16 mouse cellular contexts compared by ENCODE assay signal in the genomic region with DNA sequence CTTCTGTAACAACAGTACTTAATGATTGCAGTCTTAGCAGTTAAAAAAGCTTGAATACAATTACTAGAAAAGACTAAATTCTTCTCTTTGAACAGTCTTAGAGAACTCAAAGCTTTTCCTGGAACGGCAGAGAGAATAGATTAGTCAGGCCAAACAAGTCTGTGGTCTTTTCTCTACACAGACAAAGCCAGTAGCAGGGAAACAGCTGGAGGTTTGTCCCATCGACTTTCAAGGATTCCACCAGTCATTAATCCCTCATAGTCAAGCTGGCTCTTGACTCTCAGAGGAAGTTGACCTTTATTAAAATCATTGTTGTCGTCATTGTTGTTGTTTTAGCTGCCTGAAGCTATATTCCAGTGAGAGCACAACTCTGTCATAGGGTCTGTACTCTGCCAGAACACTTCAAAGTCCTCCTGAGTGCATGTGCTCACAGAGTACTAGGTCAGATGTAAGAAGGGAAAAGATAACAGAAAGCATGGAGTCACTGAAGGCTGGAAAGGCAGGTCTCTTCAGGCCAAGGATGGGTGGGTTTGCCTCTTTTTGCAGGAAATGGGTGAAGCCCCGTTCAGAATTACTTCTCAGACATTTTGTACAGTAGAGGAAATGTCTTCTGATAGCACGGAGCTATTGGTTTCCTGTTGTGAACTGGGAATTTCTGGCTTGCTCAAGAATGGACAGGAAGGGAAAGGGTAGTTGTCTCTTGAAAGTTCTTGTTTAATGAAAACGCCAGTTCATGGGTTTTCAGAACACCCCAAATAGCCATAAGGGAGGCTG. TPM values are rescaled to one million over a fixed set of nuclear protein-coding genes. Genes with fewer than 3 reads are reported as not detected.
A peak's percentile ranks its signal among the peaks of the same experiment; 100 is the strongest.
DNase-seq lines count a peak whose midpoint lies in the region; ATAC-seq lines count a peak whose summit lies in the region.
"Had no signal": no experiment of that assay in that cellular context is flagged by ENCODE, and none has a peak within 500 bp of the region (broad histone marks: within the 10 kb centered on the region; RNA-seq: fewer than 3 reads in every experiment).

No protein-coding gene starts in this region.

- 53% methylated on average over 6 of the region's 6 CpGs for WGBS in heart, embryonic 11.5 days (ENCODE audit: insufficient replicate concordance)
- WGBS in liver, embryonic 16.5 days (ENCODE audit: insufficient replicate concordance), result 25% methylated on average over 6 of the region's 6 CpGs
- 30% methylated on average over 6 of the region's 6 CpGs for whole genome bisulfite sequencing in liver, embryonic 12.5 days (ENCODE audit: insufficient replicate concordance)
- WGBS in heart, embryonic 16.5 days, result 52% methylated on average over 6 of the region's 6 CpGs

- no peaks in the 10 kb centered on the region for H3K27me3 ChIP-seq in heart, embryonic 11.5 days (ENCODE audit: control insufficient read depth, insufficient read depth, low read length)
- no peaks in the 10 kb centered on the region for H3K27me3 ChIP-seq in liver, embryonic 16.5 days (ENCODE audit: control insufficient read depth, insufficient read depth, low read depth, low read length)
- H3K27me3 ChIP-seq in liver, embryonic 12.5 days (replicated peaks), result no peaks in the 10 kb centered on the region
- no peaks in the 10 kb centered on the region for H3K27me3 ChIP-seq in heart, embryonic 16.5 days (ENCODE audit: control insufficient read depth, insufficient read depth, low read length)

- H3K4me1 ChIP-seq in heart, embryonic 11.5 days (ENCODE audit: control insufficient read depth, insufficient read depth, low read length), result peaks cover 10% of the 10 kb centered on the region
- no peaks in the 10 kb centered on the region for H3K4me1 ChIP-seq in liver, embryonic 16.5 days (ENCODE audit: control insufficient read depth, low read depth, low read length)
- peaks cover 14% of the 10 kb centered on the region for H3K4me1 ChIP-seq in liver, embryonic 12.5 days
- H3K4me1 ChIP-seq in heart, embryonic 16.5 days (ENCODE audit: control insufficient read depth, insufficient read depth, low read length), result peaks cover 15% of the 10 kb centered on the region

- no peaks in the 10 kb centered on the region for H3K9me3 ChIP-seq in heart, embryonic 11.5 days (replicated peaks; ENCODE audit: control insufficient read depth, low read length)
- no peaks in the 10 kb centered on the region for H3K9me3 ChIP-seq in liver, embryonic 16.5 days (replicated peaks; ENCODE audit: control insufficient read depth, low read length)
- H3K9me3 ChIP-seq in liver, embryonic 12.5 days (replicated peaks), result no peaks in the 10 kb centered on the region
- no peaks in the 10 kb centered on the region for H3K9me3 ChIP-seq in heart, embryonic 16.5 days (replicated peaks; ENCODE audit: control insufficient read depth, low read length)
- H3K9me3 ChIP-seq: G1E had no signal

- ATAC-seq in heart, embryonic 11.5 days (replicated peaks; ENCODE audit: insufficient number of reproducible peaks, low FRiP score, low TSS enrichment), result 0 out of 2 replicates have a peak, but pooled peaks have one; percentile 18
- ATAC-seq in liver, embryonic 16.5 days (ENCODE audit: low read depth), result peak; percentile 24; the same call in 1 of the 2 replicates
- ATAC-seq in liver, embryonic 12.5 days, result no peak
- ATAC-seq in heart, embryonic 16.5 days (replicated peaks; ENCODE audit: extremely low read depth, insufficient read depth, low FRiP score), result peak; percentile 41; the same call in 1 of the 2 replicates
- no peak for ATAC-seq in frontal cortex, adult (ENCODE audit: low TSS enrichment)
- ATAC-seq: activated CD4-positive, CD25-positive, alpha-beta regulatory T cell, adult 4 months had no signal

- no peak overlapping the region for H3K9ac ChIP-seq in heart, embryonic 11.5 days (ENCODE audit: low read depth, low read length)
- H3K9ac ChIP-seq in liver, embryonic 16.5 days (ENCODE audit: low read depth, low read length), result no peak overlapping the region
- no peak overlapping the region for H3K9ac ChIP-seq in liver, embryonic 12.5 days
- no peak overlapping the region for H3K9ac ChIP-seq in heart, embryonic 16.5 days (ENCODE audit: low read length)

- DNase-seq in heart, postnatal 14 days, result no peak
- peak; percentile 62 for DNase-seq in ZHBTc4 (ENCODE audit: low read depth, low spot score)
- DNase-seq in embryo, embryonic 10 days (ENCODE audit: low spot score), result no peak
- DNase-seq: cerebellum, adult 18-20 months; embryo, embryonic 11 days; right cerebral cortex, postnatal 14 days had no signal

- intact Hi-C loops in heart, postnatal 14 days (cut with DNase I), result no loop called here

- no peak overlapping the region for H3K4me2 ChIP-seq in heart, embryonic 11.5 days
- H3K4me2 ChIP-seq in liver, embryonic 16.5 days (ENCODE audit: low read depth, low read length), result no peak overlapping the region
- no peak overlapping the region for H3K4me2 ChIP-seq in liver, embryonic 12.5 days
- H3K4me2 ChIP-seq in heart, embryonic 16.5 days (ENCODE audit: low read depth, low read length), result no peak overlapping the region

- H3K36me3 ChIP-seq in heart, embryonic 11.5 days (ENCODE audit: control insufficient read depth, insufficient read depth, low read length), result no peaks in the 10 kb centered on the region
- H3K36me3 ChIP-seq in liver, embryonic 16.5 days (ENCODE audit: control insufficient read depth, insufficient read depth), result no peaks in the 10 kb centered on the region
- no peaks in the 10 kb centered on the region for H3K36me3 ChIP-seq in liver, embryonic 12.5 days
- H3K36me3 ChIP-seq in heart, embryonic 16.5 days (ENCODE audit: control insufficient read depth, insufficient read depth), result no peaks in the 10 kb centered on the region
- H3K36me3 ChIP-seq: G1E had no signal

- H3K4me3 ChIP-seq in heart, embryonic 11.5 days (ENCODE audit: low read depth, low read length), result no peak overlapping the region
- H3K4me3 ChIP-seq in liver, embryonic 16.5 days (ENCODE audit: low read depth, low read length), result no peak overlapping the region
- no peak overlapping the region for H3K4me3 ChIP-seq in liver, embryonic 12.5 days
- no peak overlapping the region for H3K4me3 ChIP-seq in heart, embryonic 16.5 days (ENCODE audit: low read length)

- peak overlapping the region; percentile 30; the same call in 1 of the 2 replicates for H3K27ac ChIP-seq in heart, embryonic 11.5 days (ENCODE audit: low read depth, low read length)
- H3K27ac ChIP-seq in liver, embryonic 16.5 days (ENCODE audit: low read length), result no peak overlapping the region
- no peak overlapping the region for H3K27ac ChIP-seq in liver, embryonic 12.5 days
- H3K27ac ChIP-seq in heart, embryonic 16.5 days (ENCODE audit: low read length), result peak overlapping the region; percentile 68
- H3K27ac ChIP-seq: macrophage had no signal

RNA-seq across cellular contexts. Expression of a gene that starts 41.4 kb away (rescaled TPM):
- 13.9 and 14.9 TPM in 2 replicates for polyA plus RNA-seq in heart, embryonic 11.5 days (2014; fragmentation: Nextera tagmentation; extraction: Ambion mirVana)
- 10 to 100 TPM; 13.5 to 14.9 TPM for total RNA-seq in heart, postnatal 14 days (2021)
- 5.9 and 7.2 TPM in 2 replicates for polyA plus RNA-seq in liver, embryonic 16.5 days (2015; fragmentation: Nextera tagmentation; extraction: Ambion mirVana)
- polyA plus RNA-seq in liver, embryonic 12.5 days (2016; fragmentation: Nextera tagmentation; extraction: Ambion mirVana), result 21.7 and 23.1 TPM in 2 replicates
- polyA plus RNA-seq in heart, embryonic 16.5 days (2015; fragmentation: Nextera tagmentation; extraction: Ambion mirVana), result 8.4 and 10.1 TPM in 2 replicates

RNA-seq across cellular contexts. Expression of a gene that starts 41.6 kb away (rescaled TPM):
- polyA plus RNA-seq in heart, embryonic 11.5 days (2014; fragmentation: Nextera tagmentation; extraction: Ambion mirVana), result 73.4 and 87.5 TPM in 2 replicates
- 10 to 100 TPM; 41.6 to 47.7 TPM for total RNA-seq in heart, postnatal 14 days (2021)
- polyA plus RNA-seq in liver, embryonic 16.5 days (2015; fragmentation: Nextera tagmentation; extraction: Ambion mirVana), result 37.6 and 40.5 TPM in 2 replicates
- 71.4 and 76.5 TPM in 2 replicates for polyA plus RNA-seq in liver, embryonic 12.5 days (2016; fragmentation: Nextera tagmentation; extraction: Ambion mirVana)
- polyA plus RNA-seq in heart, embryonic 16.5 days (2015; fragmentation: Nextera tagmentation; extraction: Ambion mirVana), result 66.7 and 84.9 TPM in 2 replicates

RNA-seq across cellular contexts. Expression of a gene that starts 48.0 kb away (rescaled TPM):
- 3.6 and 5.2 TPM in 2 replicates for polyA plus RNA-seq in heart, embryonic 11.5 days (2014; fragmentation: Nextera tagmentation; extraction: Ambion mirVana)
- total RNA-seq in heart, postnatal 14 days (2021), result under 1 TPM in 1 of 2 experiments, not detected in 1; 0.22 TPM
- not detected in 2 replicates for polyA plus RNA-seq in liver, embryonic 16.5 days (2015; fragmentation: Nextera tagmentation; extraction: Ambion mirVana)
- polyA plus RNA-seq in liver, embryonic 12.5 days (2016; fragmentation: Nextera tagmentation; extraction: Ambion mirVana), result not detected in 2 replicates
- 1.8 and 2.8 TPM in 2 replicates for polyA plus RNA-seq in heart, embryonic 16.5 days (2015; fragmentation: Nextera tagmentation; extraction: Ambion mirVana)
- total RNA-seq: G1E; gastrocnemius, postnatal 4 days had no signal
- polyA plus RNA-seq: activated CD4-positive, CD25-positive, alpha-beta regulatory T cell, adult 4 months; C2C12; G1E had no signal

Comparison
In these comparisons a context has a peak if more than half of its experiments do, and no peak if none do; other contexts are left out.
1. ATAC-seq: peak in heart, embryonic 11.5 days (single experiment), liver, embryonic 16.5 days (single experiment) and heart, embryonic 16.5 days (single experiment); none in liver, embryonic 12.5 days (single experiment) and frontal cortex, adult (single experiment).
2. H3K27ac ChIP-seq: peak in heart, embryonic 11.5 days (single experiment) and heart, embryonic 16.5 days (single experiment); none in liver, embryonic 16.5 days (single experiment) and liver, embryonic 12.5 days (single experiment).